In the genomic region with DNA sequence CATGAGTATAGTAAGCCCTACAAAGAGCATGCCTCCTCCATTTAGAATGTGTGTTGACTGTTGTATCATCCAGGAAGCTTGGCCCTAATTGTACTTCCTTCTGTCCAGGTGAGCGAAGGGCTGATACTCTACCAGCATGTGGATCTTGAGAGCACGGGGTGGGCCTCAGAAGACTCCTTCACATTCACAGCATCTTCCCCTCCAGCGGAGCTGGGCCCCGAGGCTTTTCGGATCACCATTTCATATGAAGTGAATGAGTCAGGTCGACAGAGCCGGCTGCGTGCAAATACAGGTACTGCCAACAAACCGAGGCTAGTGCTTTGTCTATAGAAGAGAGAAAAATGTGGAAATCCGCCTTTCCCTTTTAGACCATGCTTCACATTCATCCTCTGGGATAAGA, we compare ENCODE assay signal across 18 mouse cellular contexts.
"Had no signal": no experiment of that assay in that cellular context is flagged by ENCODE, and none has a peak within 500 bp of the region (broad histone marks: within the 10 kb centered on the region; RNA-seq: fewer than 3 reads in every experiment).

No protein-coding gene starts in this region.

- H3K9ac ChIP-seq: lung, embryonic 14.5 days; midbrain, embryonic 12.5 days; neural tube, embryonic 13.5 days; neural tube, embryonic 15.5 days had no signal

- ATAC-seq: midbrain, embryonic 16.5 days had no signal

- H3K9me3 ChIP-seq: neural tube, embryonic 13.5 days; neural tube, embryonic 15.5 days had no signal

- H3K36me3 ChIP-seq: midbrain, embryonic 12.5 days; neural tube, embryonic 13.5 days; neural tube, embryonic 15.5 days had no signal

- H3K27me3 ChIP-seq: midbrain, embryonic 12.5 days; neural tube, embryonic 13.5 days; neural tube, embryonic 15.5 days had no signal

- H3K4me2 ChIP-seq: lung, embryonic 14.5 days; midbrain, embryonic 12.5 days; neural tube, embryonic 13.5 days; neural tube, embryonic 15.5 days had no signal

- H3K27ac ChIP-seq: midbrain, embryonic 12.5 days; neural tube, embryonic 13.5 days; neural tube, embryonic 15.5 days had no signal

- H3K4me3 ChIP-seq: midbrain, embryonic 12.5 days; myocyte; neural tube, embryonic 13.5 days; neural tube, embryonic 15.5 days had no signal

- DNase-seq: lung, adult 18-20 months; lung, postnatal 10 days; lung, postnatal 4 days; midbrain, embryonic 14.5 days; retina, postnatal 1 day; right cerebral cortex, adult 18-20 months; right cerebral cortex, postnatal 25 days; right cerebral cortex, postnatal 4 days; spleen, adult 18-20 months; thymus, adult 2 months; thymus, postnatal 25 days; thymus, postnatal 4 days had no signal

- H3K4me1 ChIP-seq: midbrain, embryonic 12.5 days; neural tube, embryonic 13.5 days; neural tube, embryonic 15.5 days had no signal
